Mouse (Mus musculus): Measurements from ENCODE around the gene Spz1.
A peak's percentile ranks its signal among the peaks of the same experiment; 100 is the strongest.

Spz1 gene

GRCm38 (mm10) chr13:92578210-92578609 lies 2.2 kb upstream of the Spz1 start:
- no peak for DNase-seq (ENCODE audit: low spot score)

- DNase-seq (ENCODE audit: low spot score): no peak
Measured at GRCm38 (mm10) chr13:92576688-92577087, 716 bp upstream of the Spz1 start.

GRCm38 (mm10) chr13:92559429-92559828 lies 16.5 kb downstream of the Spz1 start:
- DNase-seq (ENCODE audit: low spot score): no peak

GRCm38 (mm10) chr13:92557229-92557628 lies 18.7 kb downstream of the Spz1 start:
- no peak for DNase-seq (ENCODE audit: low spot score)

- DNase-seq (ENCODE audit: low spot score): no peak
Measured at GRCm38 (mm10) chr13:92556458-92557126, 19.4 kb downstream of the Spz1 start.

- no peak for DNase-seq (ENCODE audit: low spot score)
Measured at GRCm38 (mm10) chr13:92547093-92547492, 28.9 kb downstream of the Spz1 start.

GRCm38 (mm10) chr13:92540997-92541396 lies 35.0 kb downstream of the Spz1 start:
- no peak for DNase-seq (ENCODE audit: low spot score)

- DNase-seq (ENCODE audit: low spot score): no peak
Measured at GRCm38 (mm10) chr13:92539126-92539525, 36.8 kb downstream of the Spz1 start.

- DNase-seq (ENCODE audit: low spot score): no peak
Measured at GRCm38 (mm10) chr13:92533801-92534200, 42.2 kb downstream of the Spz1 start.

- no peak for DNase-seq (ENCODE audit: low spot score)
Measured at GRCm38 (mm10) chr13:92532216-92532615, 43.8 kb downstream of the Spz1 start.

GRCm38 (mm10) chr13:92531237-92531636 lies 44.7 kb downstream of the Spz1 start:
- no peak for DNase-seq (ENCODE audit: low spot score)

GRCm38 (mm10) chr13:92530721-92531211 lies 45.2 kb downstream of the Spz1 start, which contains the start of gene Zfyve16:
Gene Zfyve16, minus strand, starts transcription at chr13:92530868.
- DNase-seq (ENCODE audit: low spot score): peak; percentile 96

- DNase-seq (ENCODE audit: low spot score): peak; percentile 61
Measured at GRCm38 (mm10) chr13:92529828-92530720, 45.9 kb downstream of the Spz1 start.

Measured in adipocyte (in vitro differentiated cells).